Mouse (Mus musculus): ENCODE data around the gene Spns2. TPM values are rescaled to one million over a fixed set of nuclear protein-coding genes. Genes with fewer than 3 reads are reported as not detected.

The Spns2 gene
- polyA plus RNA-seq, 1 experiment from 2014 or later: 8.8 TPM

Other genes starting within 250 kb of the Spns2 start
- gene Slc13a5, start 222.7 kb downstream of the Spns2 start, polyA plus RNA-seq (2016; fragmentation: Nextera tagmentation; extraction: Ambion mirVana): 0.36 and 0.52 TPM in 2 replicates
- 1.9 and 2.6 TPM in 2 replicates for gene Xaf1, start 188.3 kb downstream of the Spns2 start, polyA plus RNA-seq (2016; fragmentation: Nextera tagmentation; extraction: Ambion mirVana)
- gene Fbxo39, start 175.5 kb downstream of the Spns2 start, polyA plus RNA-seq (2016; fragmentation: Nextera tagmentation; extraction: Ambion mirVana): not detected in 2 replicates
- 6.6 and 7.9 TPM in 2 replicates for gene Tekt1, start 127.5 kb downstream of the Spns2 start, polyA plus RNA-seq (2016; fragmentation: Nextera tagmentation; extraction: Ambion mirVana)
- 14.5 and 15.3 TPM in 2 replicates for gene Smtnl2, start 78.2 kb downstream of the Spns2 start, polyA plus RNA-seq (2016; fragmentation: Nextera tagmentation; extraction: Ambion mirVana)
- 0.32 TPM in 1 of 2 replicates, not detected in the other for gene Ggt6, start 54.4 kb downstream of the Spns2 start, polyA plus RNA-seq (2016; fragmentation: Nextera tagmentation; extraction: Ambion mirVana)
- gene Mybbp1a, start 48.5 kb downstream of the Spns2 start, polyA plus RNA-seq (2016; fragmentation: Nextera tagmentation; extraction: Ambion mirVana): 112 and 123 TPM in 2 replicates
- 0.15 TPM in 1 of 2 replicates, not detected in the other for gene Spns3, start 60.6 kb upstream of the Spns2 start, polyA plus RNA-seq (2016; fragmentation: Nextera tagmentation; extraction: Ambion mirVana)
- gene Ube2g1, start 117.4 kb upstream of the Spns2 start, polyA plus RNA-seq (2016; fragmentation: Nextera tagmentation; extraction: Ambion mirVana): 115 and 123 TPM in 2 replicates
- gene Ankfy1, start 200.1 kb upstream of the Spns2 start, polyA plus RNA-seq (2016; fragmentation: Nextera tagmentation; extraction: Ambion mirVana): 33.4 and 35.0 TPM in 2 replicates

Data from hindbrain, embryonic 12.5 days (tissue).